ENCODE assay signal across 9 mouse cellular contexts in the genomic region with DNA sequence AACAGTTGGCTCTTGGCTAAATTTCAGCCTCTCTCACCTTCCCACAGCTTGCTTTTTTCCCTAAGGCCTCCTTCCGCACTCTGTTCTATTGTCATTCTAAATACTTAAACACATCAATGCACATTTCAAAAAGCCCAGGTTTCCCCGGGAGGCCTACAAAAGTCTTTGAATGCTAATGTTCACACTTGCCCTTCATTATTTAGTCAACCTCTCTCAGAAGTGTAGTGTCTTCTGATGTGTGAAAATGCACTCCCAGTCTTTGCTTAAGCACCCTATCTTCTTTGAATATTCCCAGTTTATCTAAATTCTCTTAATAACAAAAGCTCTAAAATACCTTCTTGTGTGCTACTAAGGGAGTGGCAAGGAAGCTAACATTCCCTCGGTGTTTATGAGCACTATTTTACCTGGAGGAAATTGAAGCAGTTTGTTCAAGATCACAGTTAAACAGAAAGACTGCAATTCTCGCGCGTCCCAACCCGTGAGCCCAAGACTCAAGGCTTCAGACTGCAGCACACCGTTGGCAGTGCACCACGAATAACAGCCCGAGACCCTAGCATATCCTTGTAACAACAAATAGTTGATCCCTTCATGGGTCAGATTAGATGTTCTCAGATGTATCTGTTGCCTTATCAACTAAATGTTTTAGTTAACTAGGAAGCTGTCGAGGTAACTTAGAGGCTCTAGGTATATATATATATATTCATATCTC. TPM values are rescaled to one million over a fixed set of nuclear protein-coding genes. Genes with fewer than 3 reads are reported as not detected.
DNase-seq lines count a peak whose midpoint lies in the region; ATAC-seq and TF ChIP-seq lines count a peak whose summit lies in the region.
"Had no signal": no experiment of that assay in that cellular context is flagged by ENCODE, and none has a peak within 500 bp of the region (broad histone marks: within the 10 kb centered on the region; RNA-seq: fewer than 3 reads in every experiment).

No protein-coding gene starts in this region.

- H3K4me2 ChIP-seq in stomach, embryonic 14.5 days (replicated peaks; ENCODE audit: low read depth, low read length), result peak overlapping the region; percentile 69
- H3K4me2 ChIP-seq in stomach, postnatal 0 days (replicated peaks; ENCODE audit: low read depth), result no peak overlapping the region
- peak overlapping the region; percentile 90; the same call in 1 of the 2 replicates for H3K4me2 ChIP-seq in liver, embryonic 13.5 days

- no peak for TF ChIP-seq EP300 in stomach, postnatal 0 days (optimal IDR thresholded peaks at IDR 0.05)

- no peak overlapping the region for H3K27ac ChIP-seq in stomach, embryonic 14.5 days (ENCODE audit: low read length)
- no peak overlapping the region for H3K27ac ChIP-seq in stomach, postnatal 0 days (replicated peaks)
- no peak overlapping the region for H3K27ac ChIP-seq in liver, embryonic 13.5 days

- TF ChIP-seq CTCF in stomach, postnatal 0 days (IDR thresholded peaks at IDR 0.05; ENCODE audit: low read depth), result no peak

- H3K36me3 ChIP-seq in stomach, embryonic 14.5 days (ENCODE audit: control insufficient read depth, insufficient read depth, low read length), result no peaks in the 10 kb centered on the region; the same call in 1 of the 2 replicates
- no peaks in the 10 kb centered on the region for H3K36me3 ChIP-seq in stomach, postnatal 0 days (ENCODE audit: control insufficient read depth, insufficient read depth, low read length)
- H3K36me3 ChIP-seq in liver, embryonic 13.5 days, result no peaks in the 10 kb centered on the region; the same call in 1 of the 2 replicates

- WGBS in stomach, embryonic 14.5 days, result 49% methylated on average over 11 of the region's 11 CpGs
- 50% methylated on average over 11 of the region's 11 CpGs for WGBS in stomach, postnatal 0 days
- WGBS in liver, embryonic 13.5 days (ENCODE audit: insufficient replicate concordance), result 70% methylated on average over 11 of the region's 11 CpGs

- no peak overlapping the region for H3K4me3 ChIP-seq in stomach, embryonic 14.5 days (ENCODE audit: low read depth, low read length)
- no peak overlapping the region for H3K4me3 ChIP-seq in stomach, postnatal 0 days (ENCODE audit: low read depth, low read length)
- H3K4me3 ChIP-seq in liver, embryonic 13.5 days (replicated peaks), result peak overlapping the region; percentile 99; the same call in 1 of the 2 replicates

- DNase-seq in cerebellum, postnatal 10 days, result peak; percentile 14 to 16
- DNase-seq in cerebellum, postnatal 25 days, result no peak
- DNase-seq in stomach, postnatal 0 days (ENCODE audit: low spot score), result no peak
- DNase-seq in liver, embryonic 13.5 days, result no peak
- no peak for DNase-seq in spleen, adult 18-20 months
- no peak for DNase-seq in frontal cortex, postnatal 14 days (ENCODE audit: low spot score in 2 of 2)
- DNase-seq in adrenal gland, adult 8-10 months, result no peak

- H3K9ac ChIP-seq in stomach, embryonic 14.5 days (replicated peaks; ENCODE audit: low read depth, low read length), result peak overlapping the region; percentile 100; the same call in 1 of the 2 replicates
- H3K9ac ChIP-seq in stomach, postnatal 0 days (ENCODE audit: low read length), result no peak overlapping the region
- H3K9ac ChIP-seq in liver, embryonic 13.5 days, result peak overlapping the region; percentile 99; the same call in 1 of the 2 replicates

- H3K27me3 ChIP-seq in stomach, embryonic 14.5 days (ENCODE audit: control insufficient read depth, insufficient read depth, low read length), result no peaks in the 10 kb centered on the region
- no peaks in the 10 kb centered on the region for H3K27me3 ChIP-seq in stomach, postnatal 0 days (ENCODE audit: control insufficient read depth, insufficient read depth, low read length)
- no peaks in the 10 kb centered on the region for H3K27me3 ChIP-seq in liver, embryonic 13.5 days

- no peaks in the 10 kb centered on the region for H3K9me3 ChIP-seq in stomach, embryonic 14.5 days (ENCODE audit: control insufficient read depth, low read depth, low read length)
- H3K9me3 ChIP-seq in stomach, postnatal 0 days (ENCODE audit: control insufficient read depth, low read length), result no peaks in the 10 kb centered on the region
- H3K9me3 ChIP-seq in liver, embryonic 13.5 days (replicated peaks), result no peaks in the 10 kb centered on the region

- H3K4me1 ChIP-seq in stomach, embryonic 14.5 days (ENCODE audit: control insufficient read depth, insufficient read depth, low read length), result peaks cover 15% of the 10 kb centered on the region; the same call in 1 of the 2 replicates
- peaks cover 6% of the 10 kb centered on the region; the same call in 1 of the 2 replicates for H3K4me1 ChIP-seq in stomach, postnatal 0 days (replicated peaks; ENCODE audit: control insufficient read depth, insufficient read depth)
- peaks cover 31% of the 10 kb centered on the region for H3K4me1 ChIP-seq in liver, embryonic 13.5 days (replicated peaks)

- ATAC-seq in stomach, embryonic 14.5 days (ENCODE audit: insufficient number of reproducible peaks, insufficient read depth, low FRiP score, low read depth), result no peak
- no peak for ATAC-seq in stomach, postnatal 0 days (ENCODE audit: low FRiP score, low TSS enrichment)
- ATAC-seq in liver, embryonic 13.5 days (ENCODE audit: low read depth), result no peak

RNA-seq across cellular contexts. Expression of a gene that starts 1.2 kb away (rescaled TPM):
- polyA plus RNA-seq in stomach, embryonic 14.5 days (2014; fragmentation: Nextera tagmentation; extraction: Ambion mirVana), result 90.1 and 90.5 TPM in 2 replicates
- 23.4 and 26.5 TPM in 2 replicates for polyA plus RNA-seq in stomach, postnatal 0 days (2015; fragmentation: Nextera tagmentation; extraction: Ambion mirVana)
- 30.5 and 31.3 TPM in 2 replicates for polyA plus RNA-seq in liver, embryonic 13.5 days (2015; fragmentation: Nextera tagmentation; extraction: Ambion mirVana)
- 10 to 100 TPM; 35.5 to 48.4 (median 42.5) TPM for total RNA-seq in adrenal gland, adult 8-10 months (2022)

RNA-seq across cellular contexts. Expression of a gene that starts 25.6 kb away (rescaled TPM):
- not detected in 2 replicates for polyA plus RNA-seq in stomach, embryonic 14.5 days (2014; fragmentation: Nextera tagmentation; extraction: Ambion mirVana)
- not detected in 2 replicates for polyA plus RNA-seq in stomach, postnatal 0 days (2015; fragmentation: Nextera tagmentation; extraction: Ambion mirVana)
- not detected in 2 replicates for polyA plus RNA-seq in liver, embryonic 13.5 days (2015; fragmentation: Nextera tagmentation; extraction: Ambion mirVana)
- total RNA-seq in adrenal gland, adult 8-10 months (2022), result not detected
- total RNA-seq: liver, adult 2 months had no signal
- polyA plus RNA-seq: liver, adult 2 months had no signal

Comparison
In these comparisons a context has a peak if more than half of its experiments do, and no peak if none do; other contexts are left out.
1. DNase-seq: peak in cerebellum, postnatal 10 days (2 of 2); none in cerebellum, postnatal 25 days (0 of 2), stomach, postnatal 0 days (single experiment), liver, embryonic 13.5 days (single experiment), spleen, adult 18-20 months (0 of 2), frontal cortex, postnatal 14 days (0 of 2) and adrenal gland, adult 8-10 months (single experiment).